Mouse (Mus musculus) heart, embryonic 15.5 days (tissue): Measurements from ENCODE around the gene Hoxd8. TPM values are rescaled to one million over a fixed set of nuclear protein-coding genes. Genes with fewer than 3 reads are reported as not detected.
A peak's percentile ranks its signal among the peaks of the same experiment; 100 is the strongest.

ENCODE experiments used
- ATAC-seq: fragments of 200-750 bp; cut with Nextera tagmentation; replicated peaks from 2 replicates; pipeline ENCODE4 v1.8.0; 2017; ENCODE audit warnings: low read depth, moderate TSS enrichment; ENCODE audit not compliant: insufficient number of reproducible peaks, insufficient read depth, low FRiP score
- H3K27ac ChIP-seq: fragments of 300-500 bp; sonication (generic); 2 replicates; pipeline ENCODE4 v1.5.1; 2015; ENCODE audit warnings: mild to moderate bottlenecking, inconsistent platforms
- H3K27me3 ChIP-seq: fragments of 300-500 bp; sonication (generic); 2 replicates; pipeline ENCODE4 v1.6.1; 2015; ENCODE audit warnings: inconsistent platforms
- H3K36me3 ChIP-seq: fragments of 300-500 bp; sonication (generic); 2 replicates; pipeline ENCODE4 v1.6.1; 2015; ENCODE audit warnings: mild to moderate bottlenecking, inconsistent platforms
- H3K4me1 ChIP-seq: fragments of 300-500 bp; sonication (generic); replicated peaks from 2 replicates; pipeline ENCODE4 v1.6.1; 2015; ENCODE audit warnings: inconsistent platforms
- H3K4me2 ChIP-seq: fragments of 300-500 bp; sonication (generic); 2 replicates; pipeline ENCODE4 v1.6.1; 2015; ENCODE audit warnings: inconsistent platforms, mild to moderate bottlenecking, moderate library complexity
- H3K4me3 ChIP-seq: fragments of 300-500 bp; sonication (generic); 2 replicates; pipeline ENCODE4 v1.5.1; 2015; ENCODE audit warnings: mild to moderate bottlenecking, inconsistent platforms
- H3K9ac ChIP-seq: fragments of 300-500 bp; sonication (generic); 2 replicates; pipeline ENCODE4 v1.6.1; 2015; ENCODE audit warnings: mild to moderate bottlenecking, inconsistent platforms
- H3K9me3 ChIP-seq: fragments of 300-500 bp; sonication (generic); replicated peaks from 2 replicates; pipeline ENCODE4 v1.6.1; 2016; ENCODE audit warnings: inconsistent platforms
- WGBS: fragments of 180-500 bp; shearing (Covaris S2); methylation state at CpG from one replicate; pipeline ENCODE4 v1.1.7; 2015; ENCODE audit warnings: mixed read lengths; 5-methylcytosine and 5-hydroxymethylcytosine counted together
- microRNA counts: library from miRNA; unstranded; fragments of <30 nt; microRNA quantifications from one replicate; lab custom pipeline; 2016
- microRNA-seq: library from miRNA; unstranded; fragments of <30 nt; microRNA quantifications from one replicate; pipeline ENCODE4, GENCODE M21; 2016
- polyA plus RNA-seq: library from polyadenylated mRNA; unstranded; fragments of >200 nt; fragmentation: Nextera tagmentation; extraction: Ambion mirVana; gene quantifications from 2 replicates; pipeline ENCODE4 v1.2.1, GENCODE M21; 2015

The Hoxd8 gene
- polyA plus RNA-seq, 1 experiment from 2014 or later: 0.24 TPM

- H3K4me1 ChIP-seq: peaks cover 20% of the 10 kb centered on the region
- H3K9me3 ChIP-seq: no peaks in the 10 kb centered on the region
- H3K27me3 ChIP-seq: peaks cover 92% of the 10 kb centered on the region
- H3K9ac ChIP-seq: no peak overlapping the region
- H3K4me2 ChIP-seq: peak overlapping the region; percentile 59
- H3K4me3 ChIP-seq: peak overlapping the region; percentile 39
- WGBS: 3% methylated on average over 25 of the region's 25 CpGs
- H3K27ac ChIP-seq: no peak overlapping the region
- H3K36me3 ChIP-seq: no peaks in the 10 kb centered on the region
- 0 out of 2 replicates have a peak, but pooled peaks have one; percentile 18 for ATAC-seq
Measured at GRCm38 (mm10) chr2:74753175-74753523, 48.7 kb downstream of the Hoxd8 start.

GRCm38 (mm10) chr2:74753711-74754110 lies 49.3 kb downstream of the Hoxd8 start:
- H3K36me3 ChIP-seq: no peaks in the 10 kb centered on the region
- peaks cover 92% of the 10 kb centered on the region for H3K27me3 ChIP-seq
- H3K9me3 ChIP-seq: no peaks in the 10 kb centered on the region
- H3K4me2 ChIP-seq: no peak overlapping the region
- H3K27ac ChIP-seq: no peak overlapping the region
- WGBS: 40% methylated on average over 5 of the region's 5 CpGs
- H3K4me1 ChIP-seq: peaks cover 20% of the 10 kb centered on the region
- H3K9ac ChIP-seq: no peak overlapping the region
- ATAC-seq: no peak
- H3K4me3 ChIP-seq: no peak overlapping the region

MicroRNAs encoded within 50 kb of the gene (microRNA counts, 519-probe panel; counts per million panel counts)
- microRNA mmu-miR-10b (lab: Ali Mortazavi, UCI): 2,089 counts per million, percentile 27 among the panel's probes with 10 or more counts

Small RNA genes within 50 kb of the gene (microRNA-seq; reads per million reads assigned to microRNA genes)
- gene Gm44463 (not detected), gene Mir10b (2,660 reads per million, percentile 86 among the genes with 10 or more reads in this experiment)

Other genes with a start within 250 kb of the Hoxd8 start
- 15.3 and 15.9 TPM in 2 replicates for gene Lnpk, start 125.2 kb upstream of the Hoxd8 start, polyA plus RNA-seq
- gene Evx2, start 45.1 kb upstream of the Hoxd8 start, polyA plus RNA-seq: not detected in 2 replicates
- gene Hoxd13, start 36.3 kb upstream of the Hoxd8 start, polyA plus RNA-seq: 0.14 TPM in 1 of 2 replicates, not detected in the other
- 0.10 TPM in 1 of 2 replicates, not detected in the other for gene Hoxd12, start 29.6 kb upstream of the Hoxd8 start, polyA plus RNA-seq
- gene Hoxd11, start 25.1 kb upstream of the Hoxd8 start, polyA plus RNA-seq: not detected in 2 replicates
- 0.08 TPM in 1 of 2 replicates, not detected in the other for gene Hoxd10, start 12.7 kb upstream of the Hoxd8 start, polyA plus RNA-seq
- gene Hoxd9, start 6.9 kb upstream of the Hoxd8 start, polyA plus RNA-seq: 0.14 and 0.15 TPM in 2 replicates
- 0.29 and 1.0 TPM in 2 replicates for gene Hoxd3, start 7.3 kb downstream of the Hoxd8 start, polyA plus RNA-seq
- 0.09 and 0.15 TPM in 2 replicates for gene Hoxd4, start 7.3 kb downstream of the Hoxd8 start, polyA plus RNA-seq
- gene Gm28230, start 22.1 kb downstream of the Hoxd8 start, polyA plus RNA-seq: not detected in 2 replicates
- gene Hoxd1, start 58.4 kb downstream of the Hoxd8 start, polyA plus RNA-seq: not detected in 2 replicates
- gene Mtx2, start 121.2 kb downstream of the Hoxd8 start, polyA plus RNA-seq: 133 and 158 TPM in 2 replicates